In the genomic region with DNA sequence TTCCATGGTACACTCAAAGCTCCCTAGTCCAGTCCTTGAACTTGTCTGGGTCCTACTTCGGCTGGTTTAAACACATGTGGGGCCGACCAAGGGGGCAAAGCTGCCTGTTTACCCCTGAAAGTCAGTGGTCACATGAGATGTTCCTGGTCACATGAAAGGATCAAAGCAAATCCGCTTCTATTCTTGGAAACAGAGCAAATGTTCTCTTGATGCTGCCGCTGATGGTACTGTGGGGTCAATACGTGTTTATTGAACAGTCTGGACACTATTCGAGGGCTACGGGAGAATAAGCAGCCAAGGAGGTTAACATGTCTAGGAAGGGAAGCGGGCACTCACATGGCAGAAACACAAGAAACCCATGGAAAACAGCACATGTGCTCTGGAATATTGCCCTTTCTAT, we compare ENCODE assay signal across 31 mouse cellular contexts. TPM values are rescaled to one million over a fixed set of nuclear protein-coding genes. Genes with fewer than 3 reads are reported as not detected.
A peak's percentile ranks its signal among the peaks of the same experiment; 100 is the strongest.
DNase-seq lines count a peak whose midpoint lies in the region; ATAC-seq and TF ChIP-seq lines count a peak whose summit lies in the region.
"Had no signal": no experiment of that assay in that cellular context is flagged by ENCODE, and none has a peak within 500 bp of the region (broad histone marks: within the 10 kb centered on the region; RNA-seq: fewer than 3 reads in every experiment).

No protein-coding gene starts in this region.

- ATAC-seq in forebrain, embryonic 15.5 days (replicated peaks): no peak
- no peak for ATAC-seq in liver, postnatal 0 days
- no peak for ATAC-seq in liver, embryonic 12.5 days
- ATAC-seq: activated CD4-positive, CD25-positive, alpha-beta regulatory T cell, adult 4 months; CD4-positive, CD25-positive, alpha-beta regulatory T cell, adult 4 months; forebrain, embryonic 13.5 days; forebrain, embryonic 16.5 days; Patski had no signal

- H3K4me3 ChIP-seq in forebrain, embryonic 10.5 days: no peak overlapping the region
- no peak overlapping the region for H3K4me3 ChIP-seq in forebrain, embryonic 15.5 days
- H3K4me3 ChIP-seq in heart, adult 2 months: no peak overlapping the region
- no peak overlapping the region for H3K4me3 ChIP-seq in liver, postnatal 0 days (ENCODE audit: low read depth, low read length)
- H3K4me3 ChIP-seq in liver, embryonic 12.5 days: no peak overlapping the region
- H3K4me3 ChIP-seq: embryonic facial prominence, embryonic 13.5 days; embryonic facial prominence, embryonic 15.5 days; erythroblast, embryonic 14.5 days; forebrain, embryonic 13.5 days had no signal

- H3K27me3 ChIP-seq in forebrain, embryonic 10.5 days (ENCODE audit: poor library complexity, severe bottlenecking): peaks cover 5% of the 10 kb centered on the region; the same call in 1 of the 2 replicates
- H3K27me3 ChIP-seq in forebrain, embryonic 15.5 days: no peaks in the 10 kb centered on the region
- H3K27me3 ChIP-seq in heart, adult 2 months (ENCODE audit: control insufficient read depth, insufficient read depth, low read length): no peaks in the 10 kb centered on the region
- no peaks in the 10 kb centered on the region for H3K27me3 ChIP-seq in liver, postnatal 0 days (ENCODE audit: insufficient read depth, low read length)
- peaks cover 10% of the 10 kb centered on the region; the same call in 1 of the 2 replicates for H3K27me3 ChIP-seq in liver, embryonic 12.5 days (replicated peaks)
- H3K27me3 ChIP-seq: embryonic facial prominence, embryonic 15.5 days; forebrain, embryonic 13.5 days had no signal

- intact Hi-C loops in heart, adult 2 months (cut with DNase I): loop anchor here (5.0 kb wide), 1 partner anchor 205 kb away; no protein-coding TSS in a partner anchor

- TF ChIP-seq EP300 in heart, adult 2 months (IDR thresholded peaks at IDR 0.05; ENCODE audit: insufficient read depth, low read depth, low read length): no peak
- peak; percentile 68; the same call in 1 of the 2 replicates for TF ChIP-seq EP300 in liver, postnatal 0 days (IDR thresholded peaks at IDR 0.05; ENCODE audit: low read depth)

- TF ChIP-seq CTCF in heart, adult 2 months (IDR thresholded peaks at IDR 0.05): no peak
- TF ChIP-seq CTCF in liver, postnatal 0 days (IDR thresholded peaks at IDR 0.05; ENCODE audit: low read depth): no peak

- no peaks in the 10 kb centered on the region for H3K79me2 ChIP-seq in heart, adult 2 months (replicated peaks; ENCODE audit: control insufficient read depth, insufficient read depth, low read length)

- peaks cover 41% of the 10 kb centered on the region for H3K4me1 ChIP-seq in forebrain, embryonic 10.5 days
- H3K4me1 ChIP-seq in forebrain, embryonic 15.5 days: peaks cover 35% of the 10 kb centered on the region
- peaks cover 1% of the 10 kb centered on the region; the same call in 1 of the 2 replicates for H3K4me1 ChIP-seq in heart, adult 2 months (ENCODE audit: control insufficient read depth, insufficient read depth, low read length)
- peaks cover 15% of the 10 kb centered on the region for H3K4me1 ChIP-seq in liver, postnatal 0 days (ENCODE audit: insufficient read depth)
- peaks cover 43% of the 10 kb centered on the region for H3K4me1 ChIP-seq in liver, embryonic 12.5 days

- H3K4me2 ChIP-seq in forebrain, embryonic 15.5 days (replicated peaks): no peak overlapping the region
- no peak overlapping the region for H3K4me2 ChIP-seq in liver, postnatal 0 days (ENCODE audit: low read depth, low read length)
- H3K4me2 ChIP-seq in liver, embryonic 12.5 days: no peak overlapping the region
- H3K4me2 ChIP-seq: embryonic facial prominence, embryonic 13.5 days; embryonic facial prominence, embryonic 15.5 days; forebrain, embryonic 13.5 days had no signal

- no peak for DNase-seq in forebrain, embryonic 10.5 days (ENCODE audit: extremely low spot score, low spot score)
- DNase-seq in heart, adult 11 months: peak; percentile 82
- no peak for DNase-seq in heart, adult 2 months
- no peak for DNase-seq in liver, postnatal 0 days
- peak; percentile 10 for DNase-seq in yolk sac, embryonic 10.5 days (ENCODE audit: low spot score)
- DNase-seq: adrenal gland, adult 8-10 months; adrenal gland, postnatal 14 days; adrenal gland, postnatal 36 days; B cell, adult 2 months; cerebellum, adult 11-12 months; cerebellum, adult 8-10 months; cerebellum, adult 9-11 months; cerebellum, postnatal 14 days; cerebellum, postnatal 36 days; embryo, embryonic 11 days had no signal

- WGBS in forebrain, embryonic 10.5 days: 91% methylated on average over 8 of the region's 8 CpGs
- WGBS in forebrain, embryonic 15.5 days: 87% methylated on average over 8 of the region's 8 CpGs
- WGBS in heart, adult 2 months: 91% methylated on average over 8 of the region's 8 CpGs
- WGBS in liver, postnatal 0 days (ENCODE audit: insufficient replicate concordance): 63% methylated on average over 8 of the region's 8 CpGs
- 78% methylated on average over 8 of the region's 8 CpGs for WGBS in liver, embryonic 12.5 days (ENCODE audit: insufficient replicate concordance)

- no peak overlapping the region for H3K9ac ChIP-seq in forebrain, embryonic 15.5 days (replicated peaks)
- H3K9ac ChIP-seq in heart, adult 2 months (ENCODE audit: low read depth, low read length): no peak overlapping the region
- no peak overlapping the region for H3K9ac ChIP-seq in liver, postnatal 0 days (replicated peaks)
- H3K9ac ChIP-seq in liver, embryonic 12.5 days: no peak overlapping the region
- H3K9ac ChIP-seq: embryonic facial prominence, embryonic 13.5 days; embryonic facial prominence, embryonic 15.5 days; forebrain, embryonic 13.5 days had no signal

- no peaks in the 10 kb centered on the region for H3K9me3 ChIP-seq in forebrain, embryonic 10.5 days
- no peaks in the 10 kb centered on the region for H3K9me3 ChIP-seq in forebrain, embryonic 15.5 days
- no peaks in the 10 kb centered on the region for H3K9me3 ChIP-seq in liver, postnatal 0 days (ENCODE audit: low read length)
- no peaks in the 10 kb centered on the region for H3K9me3 ChIP-seq in liver, embryonic 12.5 days (replicated peaks)
- H3K9me3 ChIP-seq: embryonic facial prominence, embryonic 13.5 days; embryonic facial prominence, embryonic 15.5 days; forebrain, embryonic 13.5 days; G1E had no signal

- H3K36me3 ChIP-seq in forebrain, embryonic 10.5 days (replicated peaks): no peaks in the 10 kb centered on the region
- H3K36me3 ChIP-seq in forebrain, embryonic 15.5 days: no peaks in the 10 kb centered on the region
- H3K36me3 ChIP-seq in heart, adult 2 months (ENCODE audit: control insufficient read depth, insufficient read depth, low read length): peaks cover 6% of the 10 kb centered on the region; the same call in 1 of the 2 replicates
- H3K36me3 ChIP-seq in liver, postnatal 0 days (replicated peaks; ENCODE audit: insufficient read depth, low read length): no peaks in the 10 kb centered on the region
- no peaks in the 10 kb centered on the region for H3K36me3 ChIP-seq in liver, embryonic 12.5 days
- H3K36me3 ChIP-seq: embryonic facial prominence, embryonic 13.5 days; embryonic facial prominence, embryonic 15.5 days had no signal

- TF ChIP-seq POLR2A in heart, adult 2 months (IDR thresholded peaks at IDR 0.05; ENCODE audit: insufficient read depth, low read depth, low read length): no peak

- 0 out of 2 replicates have a peak overlapping the region, but pooled peaks have one; percentile 3 for H3K27ac ChIP-seq in forebrain, embryonic 10.5 days
- no peak overlapping the region for H3K27ac ChIP-seq in forebrain, embryonic 15.5 days (replicated peaks)
- H3K27ac ChIP-seq in heart, adult 2 months: no peak overlapping the region
- H3K27ac ChIP-seq in liver, postnatal 0 days (ENCODE audit: low read depth): peak overlapping the region; percentile 78
- no peak overlapping the region for H3K27ac ChIP-seq in liver, embryonic 12.5 days
- H3K27ac ChIP-seq: embryonic facial prominence, embryonic 13.5 days; embryonic facial prominence, embryonic 15.5 days; forebrain, embryonic 13.5 days had no signal

RNA-seq across cellular contexts. Expression of a gene that starts 2.5 kb away (rescaled TPM):
- polyA plus RNA-seq in forebrain, embryonic 10.5 days (2016; fragmentation: Nextera tagmentation; extraction: Ambion mirVana): 129 and 136 TPM in 2 replicates
- polyA plus RNA-seq in forebrain, embryonic 15.5 days (2015; fragmentation: Nextera tagmentation; extraction: Ambion mirVana): 121 and 133 TPM in 2 replicates
- total RNA-seq in heart, adult 2 months (2021): 100 to 1,000 TPM; 406 to 679 TPM
- polyA plus RNA-seq in heart, adult 2 months (2012; rRNA removed): 344 and 559 TPM in 2 replicates
- 305 and 310 TPM in 2 replicates for polyA plus RNA-seq in liver, postnatal 0 days (2015; fragmentation: Nextera tagmentation; extraction: Ambion mirVana)
- polyA plus RNA-seq in liver, embryonic 12.5 days (2016; fragmentation: Nextera tagmentation; extraction: Ambion mirVana): 100 and 107 TPM in 2 replicates

RNA-seq across cellular contexts. Expression of a gene that starts 2.8 kb away (rescaled TPM):
- polyA plus RNA-seq in forebrain, embryonic 10.5 days (2016; fragmentation: Nextera tagmentation; extraction: Ambion mirVana): 0.33 and 0.39 TPM in 2 replicates
- 2.2 and 2.5 TPM in 2 replicates for polyA plus RNA-seq in forebrain, embryonic 15.5 days (2015; fragmentation: Nextera tagmentation; extraction: Ambion mirVana)
- total RNA-seq in heart, adult 2 months (2021): under 1 TPM; 0.91 TPM
- polyA plus RNA-seq in heart, adult 2 months (2012; rRNA removed): 0.49 and 1.00 TPM in 2 replicates
- polyA plus RNA-seq in liver, postnatal 0 days (2015; fragmentation: Nextera tagmentation; extraction: Ambion mirVana): 0.53 and 0.88 TPM in 2 replicates
- polyA plus RNA-seq in liver, embryonic 12.5 days (2016; fragmentation: Nextera tagmentation; extraction: Ambion mirVana): 0.36 and 0.44 TPM in 2 replicates

RNA-seq across cellular contexts. Expression of a gene that starts 5.7 kb away (rescaled TPM):
- polyA plus RNA-seq in forebrain, embryonic 10.5 days (2016; fragmentation: Nextera tagmentation; extraction: Ambion mirVana): not detected in 2 replicates
- 0.15 TPM in 1 of 2 replicates, not detected in the other for polyA plus RNA-seq in forebrain, embryonic 15.5 days (2015; fragmentation: Nextera tagmentation; extraction: Ambion mirVana)
- total RNA-seq in heart, adult 2 months (2021): not detected
- polyA plus RNA-seq in heart, adult 2 months (2012; rRNA removed): not detected in 2 replicates
- not detected in 2 replicates for polyA plus RNA-seq in liver, postnatal 0 days (2015; fragmentation: Nextera tagmentation; extraction: Ambion mirVana)
- polyA plus RNA-seq in liver, embryonic 12.5 days (2016; fragmentation: Nextera tagmentation; extraction: Ambion mirVana): not detected in 2 replicates
- total RNA-seq: adrenal gland, adult 18-20 months; adrenal gland, adult 8-10 months; adrenal gland, postnatal 14 days; adrenal gland, postnatal 36 days; CH12.LX; common myeloid progenitor, adult 5-6 weeks had no signal
- polyA plus RNA-seq: embryonic facial prominence, embryonic 11.5 days; embryonic facial prominence, embryonic 13.5 days; embryonic facial prominence, embryonic 15.5 days; erythroblast, embryonic 14.5 days; forebrain, embryonic 11.5 days; forebrain, embryonic 13.5 days; G1E; Patski had no signal

RNA-seq across cellular contexts. Expression of a gene that starts 23.1 kb away (rescaled TPM):
- polyA plus RNA-seq in forebrain, embryonic 10.5 days (2016; fragmentation: Nextera tagmentation; extraction: Ambion mirVana): 0.60 and 0.61 TPM in 2 replicates
- polyA plus RNA-seq in forebrain, embryonic 15.5 days (2015; fragmentation: Nextera tagmentation; extraction: Ambion mirVana): 1.7 and 2.3 TPM in 2 replicates
- not detected for total RNA-seq in heart, adult 2 months (2021)
- polyA plus RNA-seq in heart, adult 2 months (2012; rRNA removed): not detected in 2 replicates
- polyA plus RNA-seq in liver, postnatal 0 days (2015; fragmentation: Nextera tagmentation; extraction: Ambion mirVana): 0.05 TPM in 2 replicates
- 0.25 and 0.26 TPM in 2 replicates for polyA plus RNA-seq in liver, embryonic 12.5 days (2016; fragmentation: Nextera tagmentation; extraction: Ambion mirVana)
- total RNA-seq: adrenal gland, adult 18-20 months; adrenal gland, postnatal 14 days; adrenal gland, postnatal 36 days; CH12.LX; common myeloid progenitor, adult 5-6 weeks had no signal
- polyA plus RNA-seq: erythroblast, embryonic 14.5 days; G1E had no signal

RNA-seq across cellular contexts. Expression of a gene that starts 53.3 kb away (rescaled TPM):
- not detected in 2 replicates for polyA plus RNA-seq in forebrain, embryonic 10.5 days (2016; fragmentation: Nextera tagmentation; extraction: Ambion mirVana)
- polyA plus RNA-seq in forebrain, embryonic 15.5 days (2015; fragmentation: Nextera tagmentation; extraction: Ambion mirVana): 0.18 and 0.36 TPM in 2 replicates
- not detected for total RNA-seq in heart, adult 2 months (2021)
- 0.15 TPM in 1 of 2 replicates, not detected in the other for polyA plus RNA-seq in heart, adult 2 months (2012; rRNA removed)
- not detected in 2 replicates for polyA plus RNA-seq in liver, postnatal 0 days (2015; fragmentation: Nextera tagmentation; extraction: Ambion mirVana)
- 0.04 TPM in 1 of 2 replicates, not detected in the other for polyA plus RNA-seq in liver, embryonic 12.5 days (2016; fragmentation: Nextera tagmentation; extraction: Ambion mirVana)
- total RNA-seq: CH12.LX; common myeloid progenitor, adult 5-6 weeks had no signal
- polyA plus RNA-seq: activated CD4-positive, CD25-positive, alpha-beta regulatory T cell, adult 4 months; embryonic facial prominence, embryonic 11.5 days; erythroblast, embryonic 14.5 days; forebrain, embryonic 11.5 days; G1E had no signal

Comparison
In these comparisons a context has a peak if more than half of its experiments do, and no peak if none do; other contexts are left out.
1. DNase-seq: peak in heart, adult 11 months (single experiment) and yolk sac, embryonic 10.5 days (single experiment); none in forebrain, embryonic 10.5 days (single experiment), heart, adult 2 months (0 of 2) and liver, postnatal 0 days (single experiment).
2. H3K27ac ChIP-seq: peak in forebrain, embryonic 10.5 days (single experiment) and liver, postnatal 0 days (single experiment); none in forebrain, embryonic 15.5 days (single experiment), heart, adult 2 months (single experiment) and liver, embryonic 12.5 days (single experiment).